Mouse (Mus musculus) thymus, adult 2 months (tissue): ENCODE results near the gene Ltbp1. TPM values are rescaled to one million over a fixed set of nuclear protein-coding genes. Genes with fewer than 3 reads are reported as not detected.

ENCODE experiments used
- DNase-seq: peaks from one replicate; pipeline ENCODE4 v3.0.0; 2021
- H3K27ac ChIP-seq: fragments of 200-500 bp; 2 replicates; pipeline ENCODE4 v1.5.1; 2012; ENCODE audit warnings: low read length, control low read depth; ENCODE audit not compliant: control insufficient read depth, insufficient read depth
- H3K27me3 ChIP-seq: fragments of 200-500 bp; 2 replicates; pipeline ENCODE4 v1.6.1; 2012; ENCODE audit warnings: mild to moderate bottlenecking, low read length, moderate library complexity, mixed read lengths; ENCODE audit not compliant: control insufficient read depth, insufficient read depth
- H3K36me3 ChIP-seq: fragments of 200-500 bp; 2 replicates; pipeline ENCODE4 v1.6.1; 2012; ENCODE audit warnings: mild to moderate bottlenecking, low read length, moderate library complexity; ENCODE audit not compliant: control insufficient read depth, insufficient read depth
- H3K4me1 ChIP-seq: fragments of 200-500 bp; replicated peaks from 2 replicates; pipeline ENCODE4 v1.6.1; 2012; ENCODE audit warnings: low read length; ENCODE audit not compliant: control insufficient read depth, insufficient read depth
- H3K4me3 ChIP-seq: fragments of 200-500 bp; 2 replicates; pipeline ENCODE4 v1.5.1; 2012; ENCODE audit warnings: mild to moderate bottlenecking, low read length, control low read depth, moderate library complexity; ENCODE audit not compliant: control insufficient read depth, insufficient read depth
- CTCF ChIP-seq: fragments of 200-500 bp; IDR thresholded peaks from 2 replicates; pipeline ENCODE4 v1.5.1; 2012; ENCODE audit warnings: mild to moderate bottlenecking, control low read depth, low read length, moderate library complexity, borderline replicate concordance; ENCODE audit not compliant: control insufficient read depth, poor library complexity, insufficient read depth; ENCODE audit errors: extremely low read depth
- POLR2A ChIP-seq: fragments of 200-500 bp; IDR thresholded peaks from 2 replicates; pipeline ENCODE4 v1.6.1; 2012; ENCODE audit warnings: mild to moderate bottlenecking, low read length, control low read depth, moderate library complexity; ENCODE audit not compliant: control insufficient read depth, poor library complexity, insufficient read depth; ENCODE audit errors: extremely low read depth
- WGBS: fragments of 180-500 bp; shearing (Covaris S2); methylation state at CpG from one replicate; pipeline ENCODE4 v1.1.7; 2018; 5-methylcytosine and 5-hydroxymethylcytosine counted together
- polyA plus RNA-seq: library from polyadenylated mRNA; depleted of rRNA; stranded (reverse); fragments of >200 nt; gene quantifications from 2 replicates; pipeline ENCODE4 v1.2.3, GENCODE M21; 2012

The Ltbp1 gene
- polyA plus RNA-seq, 1 experiment, result 4.0 TPM

DNA sequence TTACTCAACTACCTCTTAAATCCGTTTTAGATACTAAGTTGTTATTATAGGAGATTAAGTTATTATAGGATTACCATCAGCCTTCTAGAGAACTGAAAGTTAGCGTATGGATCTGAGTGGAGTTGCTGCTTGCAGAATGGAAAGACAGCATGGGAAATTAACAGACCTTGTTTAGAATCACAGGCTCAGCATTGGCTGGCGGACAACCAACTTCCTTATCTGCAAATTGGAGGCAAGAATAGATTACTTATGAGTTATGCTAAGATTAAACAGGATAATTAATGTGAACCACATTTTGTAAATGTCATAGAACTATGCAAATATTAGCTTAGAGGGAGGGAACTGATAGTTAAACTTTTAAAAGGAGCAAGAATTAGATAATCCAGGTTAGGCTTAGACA, 223.0 kb downstream of the Ltbp1 start:
- Histone ChIP-seq H3K36me3 (no peaks in the 10 kb centered on the region), H3K27me3 (no peaks in the 10 kb centered on the region), H3K4me3 (no peak overlapping the region), H3K4me1 (no peaks in the 10 kb centered on the region), H3K27ac (no peak overlapping the region)
- DNase-seq, result no peak
- TF ChIP-seq POLR2A (no peak), CTCF (no peak)
- WGBS, result 95% methylated on average over 3 of the region's 3 CpGs

- TF ChIP-seq CTCF, result no peak
- no peak for TF ChIP-seq POLR2A
- H3K36me3 ChIP-seq, result no peaks in the 10 kb centered on the region
Measured at GRCm38 (mm10) chr17:75233206-75233605, 227.8 kb downstream of the Ltbp1 start.

DNA sequence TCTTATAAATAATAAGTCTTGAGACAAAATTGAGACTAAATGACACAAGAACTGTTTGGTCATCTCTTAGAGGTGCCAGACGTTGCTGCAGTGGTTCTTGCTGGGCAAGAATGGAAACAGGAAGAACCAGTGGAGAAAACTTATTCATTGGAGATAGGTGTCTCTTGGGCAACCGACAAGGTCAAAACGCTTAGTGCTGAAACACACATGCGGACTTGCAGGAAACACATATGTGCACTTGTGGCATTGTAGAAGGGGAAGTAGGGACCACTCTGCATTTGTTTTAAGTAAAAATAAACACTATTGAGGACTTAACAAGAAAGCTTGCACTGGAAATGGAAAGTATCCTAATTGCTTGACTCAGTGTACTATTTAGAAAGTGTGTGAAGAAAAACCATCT, 228.6 kb downstream of the Ltbp1 start:
- H3K4me3 ChIP-seq, result no peak overlapping the region
- no peaks in the 10 kb centered on the region for H3K36me3 ChIP-seq
- WGBS, result 32% methylated on average over 4 of the region's 4 CpGs
- TF ChIP-seq POLR2A, result no peak
- no peak for TF ChIP-seq CTCF
- no peaks in the 10 kb centered on the region for H3K27me3 ChIP-seq
- no peak for DNase-seq
- H3K27ac ChIP-seq, result no peak overlapping the region
- H3K4me1 ChIP-seq, result no peaks in the 10 kb centered on the region

More at GRCm38 (mm10) chr17:75233206-75233605, 227.8 kb downstream of the Ltbp1 start:
- no peak for DNase-seq
- Histone ChIP-seq H3K27me3 (no peaks in the 10 kb centered on the region), H3K4me1 (no peaks in the 10 kb centered on the region), H3K4me3 (no peak overlapping the region), H3K27ac (no peak overlapping the region)
- 89% methylated on average over 2 of the region's 2 CpGs for WGBS

- WGBS, result 93% methylated on average over 3 of the region's 3 CpGs
- H3K36me3 ChIP-seq, result no peaks in the 10 kb centered on the region
- DNase-seq, result no peak
- H3K27me3 ChIP-seq, result no peaks in the 10 kb centered on the region
- H3K4me1 ChIP-seq, result no peaks in the 10 kb centered on the region
- H3K27ac ChIP-seq, result no peak overlapping the region
- no peak for TF ChIP-seq CTCF
- TF ChIP-seq POLR2A, result no peak
- no peak overlapping the region for H3K4me3 ChIP-seq
Measured at GRCm38 (mm10) chr17:75235781-75236180, 230.4 kb downstream of the Ltbp1 start.

DNA sequence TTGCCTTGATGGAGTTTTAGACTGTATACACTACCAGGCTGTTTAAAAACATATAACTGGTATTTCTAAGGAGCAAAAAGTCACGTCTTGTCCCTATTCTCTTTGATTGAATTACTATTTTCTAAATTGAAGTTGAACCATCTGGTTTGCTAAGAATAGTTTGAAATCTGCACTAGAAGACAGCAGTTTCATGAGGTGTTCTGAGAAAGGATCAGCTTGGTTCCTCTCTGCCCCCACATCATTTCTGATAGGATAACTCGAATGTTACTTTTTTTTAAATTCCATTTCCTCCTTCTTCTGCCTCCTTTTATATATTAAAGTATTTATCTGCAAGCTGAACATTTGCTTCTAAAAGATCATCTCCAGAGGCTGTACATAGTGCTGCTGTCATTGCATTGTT, 231.2 kb downstream of the Ltbp1 start:
- 68% methylated on average over 2 of the region's 2 CpGs for WGBS
- no peaks in the 10 kb centered on the region for H3K27me3 ChIP-seq
- no peak overlapping the region for H3K27ac ChIP-seq
- no peak for TF ChIP-seq POLR2A
- no peak for TF ChIP-seq CTCF
- H3K36me3 ChIP-seq, result no peaks in the 10 kb centered on the region
- H3K4me1 ChIP-seq, result no peaks in the 10 kb centered on the region
- DNase-seq, result no peak
- no peak overlapping the region for H3K4me3 ChIP-seq

- H3K36me3 ChIP-seq, result no peaks in the 10 kb centered on the region
- no peak overlapping the region for H3K27ac ChIP-seq
- no peak for DNase-seq
- TF ChIP-seq POLR2A (no peak), CTCF (no peak)
- no peaks in the 10 kb centered on the region for H3K27me3 ChIP-seq
- no peak overlapping the region for H3K4me3 ChIP-seq
- 63% methylated on average over 3 of the region's 3 CpGs for WGBS
- no peaks in the 10 kb centered on the region for H3K4me1 ChIP-seq
Measured at GRCm38 (mm10) chr17:75237456-75237855, 232.1 kb downstream of the Ltbp1 start.

DNA sequence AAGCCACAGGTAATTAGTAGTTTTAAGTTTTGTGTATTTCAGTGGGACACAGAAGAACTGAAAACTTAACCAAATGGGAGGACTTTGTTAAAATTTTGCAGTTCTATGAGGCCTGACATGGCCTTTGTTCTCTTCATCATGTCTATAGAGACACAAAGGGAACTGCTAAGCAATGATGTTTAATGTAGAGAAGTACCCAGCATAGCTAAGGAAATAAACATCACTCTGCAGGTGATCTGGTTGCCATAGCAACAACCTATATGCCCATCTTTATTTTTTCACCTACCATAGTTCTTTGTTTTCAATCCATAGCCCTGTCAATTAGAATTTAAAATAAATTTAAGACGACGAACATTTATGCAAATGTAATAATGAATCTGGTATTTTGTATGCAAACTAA, 233.3 kb downstream of the Ltbp1 start:
- 97% methylated on average over 2 of the region's 2 CpGs for WGBS
- no peak for DNase-seq
- Histone ChIP-seq H3K27me3 (no peaks in the 10 kb centered on the region), H3K4me3 (no peak overlapping the region), H3K27ac (no peak overlapping the region), H3K36me3 (no peaks in the 10 kb centered on the region), H3K4me1 (no peaks in the 10 kb centered on the region)
- no peak for TF ChIP-seq CTCF
- no peak for TF ChIP-seq POLR2A

- TF ChIP-seq CTCF (no peak), POLR2A (no peak)
- no peak for DNase-seq
- Histone ChIP-seq H3K27me3 (no peaks in the 10 kb centered on the region), H3K4me3 (no peak overlapping the region), H3K36me3 (no peaks in the 10 kb centered on the region), H3K27ac (no peak overlapping the region), H3K4me1 (no peaks in the 10 kb centered on the region)
- WGBS, result 95% methylated on average over 3 of the region's 3 CpGs
Measured at GRCm38 (mm10) chr17:75239545-75239944, 234.2 kb downstream of the Ltbp1 start.
